Mouse (Mus musculus): Measurements from ENCODE around the gene Prdm10. TPM values are rescaled to one million over a fixed set of nuclear protein-coding genes. Genes with fewer than 3 reads are reported as not detected.

The Prdm10 gene
- polyA plus RNA-seq, 1 experiment from 2014 or later: 4.7 TPM

DNA sequence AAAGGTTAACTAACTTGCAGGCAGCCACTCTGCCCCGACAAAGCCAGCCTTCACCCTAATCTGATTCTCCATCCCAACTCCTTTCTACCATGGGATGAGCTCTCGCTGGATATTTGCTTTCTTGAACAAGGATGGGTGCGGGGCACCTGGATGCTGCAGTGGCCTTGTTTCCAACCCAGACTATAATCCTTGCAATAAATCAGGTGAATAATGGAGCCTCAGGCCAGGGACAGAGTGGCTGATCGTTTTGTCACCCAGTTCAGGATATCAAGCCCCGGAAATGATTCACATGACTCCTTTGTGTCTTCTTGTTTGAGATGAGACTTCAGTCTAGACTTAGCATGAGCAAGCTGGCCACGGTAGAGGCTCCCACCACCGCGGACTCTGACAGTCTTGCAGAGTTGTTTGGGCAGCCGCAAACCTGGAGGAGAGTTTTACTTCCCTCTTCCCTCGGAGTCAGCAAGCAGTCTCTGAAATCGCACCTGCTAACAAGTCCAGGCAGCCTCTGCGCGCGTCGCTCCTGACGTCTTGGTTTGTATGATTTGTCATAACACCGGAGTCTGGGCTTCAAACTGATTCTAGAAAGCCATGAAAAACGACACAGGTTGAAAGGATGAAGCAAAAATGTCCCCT lies 36.9 kb upstream of the Prdm10 start:
- H3K36me3 ChIP-seq (ENCODE audit: control insufficient read depth, insufficient read depth, low read length): no peaks in the 10 kb centered on the region

DNA sequence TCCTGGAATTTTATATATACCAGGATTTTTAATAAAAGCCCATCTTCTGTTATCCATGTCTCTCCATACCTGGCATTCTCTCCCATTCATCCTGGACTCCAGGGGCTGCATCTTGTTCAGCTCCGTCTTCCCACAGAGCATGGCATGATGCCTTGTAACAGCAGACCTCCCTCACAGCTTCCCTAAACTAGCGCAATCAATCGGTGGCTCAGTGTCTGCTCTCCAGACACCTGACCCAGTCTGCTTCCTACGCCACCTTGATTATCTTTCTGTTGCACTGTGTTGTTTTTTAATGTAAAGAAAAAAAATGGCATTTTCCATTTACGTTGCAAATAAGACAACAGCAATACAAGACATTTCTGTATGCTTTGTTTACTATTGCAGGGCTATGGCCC lies 36.4 kb upstream of the Prdm10 start:
- H3K27ac ChIP-seq (ENCODE audit: low read depth, low read length): no peak overlapping the region
- peaks cover 10% of the 10 kb centered on the region; the same call in 1 of the 2 replicates for H3K4me1 ChIP-seq (ENCODE audit: control insufficient read depth, insufficient read depth, low read length)
- H3K9me3 ChIP-seq (replicated peaks; ENCODE audit: control insufficient read depth, low read length): no peaks in the 10 kb centered on the region
- no peaks in the 10 kb centered on the region for H3K36me3 ChIP-seq (ENCODE audit: control insufficient read depth, insufficient read depth, low read length)
- no peaks in the 10 kb centered on the region for H3K27me3 ChIP-seq (ENCODE audit: control insufficient read depth, insufficient read depth, low read length)
- no peak overlapping the region for H3K9ac ChIP-seq (ENCODE audit: low read depth, low read length)
- 81% methylated on average over 5 of the region's 5 CpGs for WGBS (ENCODE audit: insufficient replicate concordance)
- H3K4me2 ChIP-seq: no peak overlapping the region
- no peak overlapping the region for H3K4me3 ChIP-seq (ENCODE audit: low read depth, low read length)
- ATAC-seq (replicated peaks; ENCODE audit: insufficient number of reproducible peaks, low FRiP score, low TSS enrichment): no peak

More for the DNA sequence above, 36.9 kb upstream of the Prdm10 start:
- Histone ChIP-seq H3K27ac (ENCODE audit: low read depth, low read length) (no peak overlapping the region), H3K4me3 (ENCODE audit: low read depth, low read length) (no peak overlapping the region), H3K4me2 (no peak overlapping the region), H3K9ac (ENCODE audit: low read depth, low read length) (no peak overlapping the region), H3K4me1 (ENCODE audit: control insufficient read depth, insufficient read depth, low read length) (peaks cover 10% of the 10 kb centered on the region; the same call in 1 of the 2 replicates), H3K27me3 (ENCODE audit: control insufficient read depth, insufficient read depth, low read length) (no peaks in the 10 kb centered on the region), H3K9me3 (replicated peaks; ENCODE audit: control insufficient read depth, low read length) (no peaks in the 10 kb centered on the region)
- ATAC-seq (replicated peaks; ENCODE audit: insufficient number of reproducible peaks, low FRiP score, low TSS enrichment): no peak
- 69% methylated on average over 18 of the region's 18 CpGs for WGBS (ENCODE audit: insufficient replicate concordance)

DNA sequence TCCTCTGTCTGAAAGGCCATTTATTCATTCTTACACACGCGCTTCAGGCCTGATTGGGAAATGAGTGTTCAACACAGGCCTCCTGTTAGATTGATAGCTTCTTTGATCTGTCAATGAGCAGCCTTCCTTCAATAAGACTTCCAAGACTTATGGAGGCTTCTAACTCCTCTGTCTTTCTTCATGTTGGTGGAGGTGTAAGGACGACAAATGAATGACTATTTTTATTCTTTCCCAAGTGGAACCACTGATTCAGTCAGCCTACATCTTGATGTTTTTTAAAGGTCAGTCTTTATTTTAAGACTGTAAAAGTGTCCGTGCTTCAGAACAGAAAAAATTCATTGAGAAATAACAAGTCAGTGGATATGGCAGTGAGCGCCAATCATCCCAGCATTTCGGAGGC lies 35.3 kb upstream of the Prdm10 start:
- no peak overlapping the region for H3K4me2 ChIP-seq
- no peaks in the 10 kb centered on the region for H3K36me3 ChIP-seq (ENCODE audit: control insufficient read depth, insufficient read depth, low read length)
- H3K4me3 ChIP-seq (ENCODE audit: low read depth, low read length): no peak overlapping the region
- peaks cover 10% of the 10 kb centered on the region; the same call in 1 of the 2 replicates for H3K4me1 ChIP-seq (ENCODE audit: control insufficient read depth, insufficient read depth, low read length)
- no peaks in the 10 kb centered on the region for H3K9me3 ChIP-seq (replicated peaks; ENCODE audit: control insufficient read depth, low read length)
- ATAC-seq (replicated peaks; ENCODE audit: insufficient number of reproducible peaks, low FRiP score, low TSS enrichment): no peak
- no peak overlapping the region for H3K9ac ChIP-seq (ENCODE audit: low read depth, low read length)
- H3K27ac ChIP-seq (ENCODE audit: low read depth, low read length): no peak overlapping the region
- 86% methylated on average over 6 of the region's 6 CpGs for WGBS (ENCODE audit: insufficient replicate concordance)
- H3K27me3 ChIP-seq (ENCODE audit: control insufficient read depth, insufficient read depth, low read length): no peaks in the 10 kb centered on the region

DNA sequence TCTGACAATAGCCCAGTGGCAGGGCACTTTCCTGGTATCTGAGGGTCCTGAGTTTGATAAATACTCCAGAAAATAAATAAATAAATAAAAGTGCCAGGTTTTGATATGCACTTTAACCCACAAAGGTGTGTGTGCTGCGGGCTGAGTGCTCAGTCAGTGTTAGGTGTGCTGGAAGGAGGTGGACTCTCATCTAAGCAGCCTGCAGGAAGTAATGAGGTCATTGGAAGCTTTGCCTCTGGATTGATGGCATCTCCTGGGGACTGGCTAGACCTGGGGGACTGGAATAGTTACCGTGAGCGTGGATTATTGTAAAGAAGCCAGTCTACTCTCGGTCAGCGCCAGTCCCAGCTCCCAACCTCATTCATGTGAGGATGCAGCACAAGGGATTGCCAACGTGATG lies 33.9 kb upstream of the Prdm10 start:
- Histone ChIP-seq H3K9ac (ENCODE audit: low read depth, low read length) (no peak overlapping the region), H3K9me3 (replicated peaks; ENCODE audit: control insufficient read depth, low read length) (no peaks in the 10 kb centered on the region), H3K27ac (ENCODE audit: low read depth, low read length) (no peak overlapping the region), H3K4me1 (ENCODE audit: control insufficient read depth, insufficient read depth, low read length) (peaks cover 3% of the 10 kb centered on the region; the same call in 1 of the 2 replicates), H3K27me3 (ENCODE audit: control insufficient read depth, insufficient read depth, low read length) (no peaks in the 10 kb centered on the region), H3K4me3 (ENCODE audit: low read depth, low read length) (no peak overlapping the region), H3K4me2 (no peak overlapping the region), H3K36me3 (ENCODE audit: control insufficient read depth, insufficient read depth, low read length) (no peaks in the 10 kb centered on the region)
- no peak for ATAC-seq (replicated peaks; ENCODE audit: insufficient number of reproducible peaks, low FRiP score, low TSS enrichment)
- WGBS (ENCODE audit: insufficient replicate concordance): 55% methylated on average over 6 of the region's 6 CpGs

DNA sequence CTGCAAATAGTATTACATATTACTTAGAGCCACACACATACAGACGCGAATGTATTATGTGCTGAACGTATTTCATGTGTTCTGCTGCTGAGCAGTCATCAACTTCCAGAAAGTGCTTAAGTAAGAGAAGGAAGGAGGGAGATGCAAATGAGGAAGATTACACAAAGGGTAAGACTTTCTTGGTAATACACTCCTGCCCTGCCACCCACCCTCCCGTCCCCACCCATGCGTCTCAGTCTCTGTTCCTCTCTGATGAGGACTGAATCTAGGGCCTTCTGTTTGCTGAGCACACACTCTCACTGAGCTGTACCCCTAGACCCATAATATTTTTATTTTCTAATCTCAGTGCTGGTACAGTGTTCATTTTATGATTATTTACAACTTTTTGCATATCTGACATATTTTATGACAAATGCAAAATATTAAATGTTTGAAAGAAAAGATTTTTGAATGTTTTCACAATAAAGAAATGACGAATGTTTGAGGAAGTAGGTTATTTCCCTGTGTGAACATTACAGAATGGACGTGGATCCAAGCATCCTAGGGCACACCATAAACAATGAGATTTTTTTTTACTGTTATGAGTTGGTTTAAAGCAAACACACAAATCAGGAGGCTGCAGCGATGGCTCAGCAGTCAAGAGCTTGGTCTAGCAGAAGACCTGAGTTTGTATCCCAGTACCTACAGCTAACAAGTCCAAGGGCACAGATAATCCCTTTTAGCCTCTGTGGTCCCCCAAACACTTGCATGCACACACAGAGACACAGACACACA lies 32.7 kb upstream of the Prdm10 start:
- Histone ChIP-seq H3K9ac (ENCODE audit: low read depth, low read length) (no peak overlapping the region), H3K4me2 (no peak overlapping the region), H3K9me3 (replicated peaks; ENCODE audit: control insufficient read depth, low read length) (no peaks in the 10 kb centered on the region), H3K27ac (ENCODE audit: low read depth, low read length) (no peak overlapping the region), H3K4me3 (ENCODE audit: low read depth, low read length) (no peak overlapping the region), H3K27me3 (ENCODE audit: control insufficient read depth, insufficient read depth, low read length) (no peaks in the 10 kb centered on the region), H3K36me3 (ENCODE audit: control insufficient read depth, insufficient read depth, low read length) (no peaks in the 10 kb centered on the region), H3K4me1 (ENCODE audit: control insufficient read depth, insufficient read depth, low read length) (peaks cover 3% of the 10 kb centered on the region; the same call in 1 of the 2 replicates)
- 76% methylated on average over 8 of the region's 8 CpGs for WGBS (ENCODE audit: insufficient replicate concordance)
- no peak for ATAC-seq (replicated peaks; ENCODE audit: insufficient number of reproducible peaks, low FRiP score, low TSS enrichment)

DNA sequence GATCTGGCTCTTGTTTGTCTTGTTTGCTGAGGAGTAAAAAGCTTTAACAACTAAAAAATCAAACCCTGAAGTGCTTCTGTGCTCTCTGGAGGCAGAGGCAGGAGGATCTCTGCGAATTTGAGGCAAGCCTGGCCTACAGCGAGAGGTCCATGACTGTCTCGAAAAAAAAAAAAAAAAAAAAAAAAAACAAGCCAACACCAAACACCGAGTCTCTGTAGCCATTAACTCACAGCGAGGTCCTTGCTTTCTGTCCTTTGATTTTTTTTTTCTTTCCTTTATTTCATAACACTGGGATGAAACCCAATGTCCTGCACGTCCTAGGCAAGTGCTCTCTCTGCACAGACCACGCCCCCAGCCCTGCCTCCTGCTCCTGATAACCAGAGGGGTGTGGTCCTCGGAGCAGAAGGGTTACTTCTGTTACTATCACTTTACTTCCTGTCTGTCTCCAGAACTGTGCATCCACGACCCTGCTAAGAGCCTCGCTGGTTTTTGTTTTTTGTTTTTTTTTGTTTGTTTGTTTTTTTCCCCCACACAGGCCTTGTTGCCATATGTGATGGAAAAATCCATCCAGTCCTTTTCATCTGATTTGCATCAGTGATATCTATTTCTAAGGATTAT lies 28.0 kb upstream of the Prdm10 start:
- H3K36me3 ChIP-seq (ENCODE audit: control insufficient read depth, insufficient read depth, low read length): no peaks in the 10 kb centered on the region
- no peak overlapping the region for H3K4me2 ChIP-seq
- H3K9ac ChIP-seq (ENCODE audit: low read depth, low read length): no peak overlapping the region
- H3K27ac ChIP-seq (ENCODE audit: low read depth, low read length): peak overlapping the region; percentile 85; the same call in 1 of the 2 replicates
- no peak overlapping the region for H3K4me3 ChIP-seq (ENCODE audit: low read depth, low read length)
- H3K9me3 ChIP-seq (replicated peaks; ENCODE audit: control insufficient read depth, low read length): no peaks in the 10 kb centered on the region
- peaks cover 5% of the 10 kb centered on the region; the same call in 1 of the 2 replicates for H3K4me1 ChIP-seq (ENCODE audit: control insufficient read depth, insufficient read depth, low read length)
- no peaks in the 10 kb centered on the region for H3K27me3 ChIP-seq (ENCODE audit: control insufficient read depth, insufficient read depth, low read length)
- ATAC-seq (replicated peaks; ENCODE audit: insufficient number of reproducible peaks, low FRiP score, low TSS enrichment): 0 out of 2 replicates have a peak, but pooled peaks have one; percentile 60
- 57% methylated on average over 10 of the region's 10 CpGs for WGBS (ENCODE audit: insufficient replicate concordance)

DNA sequence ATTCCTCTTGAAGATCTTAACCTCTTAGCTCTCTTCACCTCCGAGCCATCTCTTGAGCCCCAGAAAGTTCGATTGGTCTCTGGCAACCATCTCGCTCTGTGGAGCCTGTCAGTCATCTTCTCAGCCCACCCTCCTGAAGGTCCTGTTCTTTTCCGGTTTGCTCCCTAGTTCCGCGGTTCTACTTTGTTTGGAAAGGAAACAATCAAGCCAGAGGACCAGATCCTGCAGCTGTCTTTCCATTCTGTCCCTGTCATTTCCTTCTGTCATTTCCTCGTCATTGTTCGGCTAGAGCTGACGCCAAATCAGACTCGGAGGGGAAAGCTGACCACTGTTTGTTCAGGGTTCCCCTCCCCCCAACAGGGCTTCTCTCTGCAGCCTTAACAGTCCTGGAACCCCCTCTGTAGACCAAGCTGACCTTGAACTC lies 27.0 kb upstream of the Prdm10 start:
- Histone ChIP-seq H3K4me2 (peak overlapping the region; percentile 56), H3K27ac (ENCODE audit: low read depth, low read length) (peak overlapping the region; percentile 85), H3K9me3 (replicated peaks; ENCODE audit: control insufficient read depth, low read length) (no peaks in the 10 kb centered on the region), H3K9ac (ENCODE audit: low read depth, low read length) (peak overlapping the region; percentile 56), H3K4me1 (ENCODE audit: control insufficient read depth, insufficient read depth, low read length) (peaks cover 5% of the 10 kb centered on the region; the same call in 1 of the 2 replicates), H3K36me3 (ENCODE audit: control insufficient read depth, insufficient read depth, low read length) (no peaks in the 10 kb centered on the region), H3K27me3 (ENCODE audit: control insufficient read depth, insufficient read depth, low read length) (no peaks in the 10 kb centered on the region), H3K4me3 (ENCODE audit: low read depth, low read length) (peak overlapping the region; percentile 23; the same call in 1 of the 2 replicates)
- WGBS (ENCODE audit: insufficient replicate concordance): 26% methylated on average over 10 of the region's 10 CpGs
- ATAC-seq (replicated peaks; ENCODE audit: insufficient number of reproducible peaks, low FRiP score, low TSS enrichment): peak; percentile 66

DNA sequence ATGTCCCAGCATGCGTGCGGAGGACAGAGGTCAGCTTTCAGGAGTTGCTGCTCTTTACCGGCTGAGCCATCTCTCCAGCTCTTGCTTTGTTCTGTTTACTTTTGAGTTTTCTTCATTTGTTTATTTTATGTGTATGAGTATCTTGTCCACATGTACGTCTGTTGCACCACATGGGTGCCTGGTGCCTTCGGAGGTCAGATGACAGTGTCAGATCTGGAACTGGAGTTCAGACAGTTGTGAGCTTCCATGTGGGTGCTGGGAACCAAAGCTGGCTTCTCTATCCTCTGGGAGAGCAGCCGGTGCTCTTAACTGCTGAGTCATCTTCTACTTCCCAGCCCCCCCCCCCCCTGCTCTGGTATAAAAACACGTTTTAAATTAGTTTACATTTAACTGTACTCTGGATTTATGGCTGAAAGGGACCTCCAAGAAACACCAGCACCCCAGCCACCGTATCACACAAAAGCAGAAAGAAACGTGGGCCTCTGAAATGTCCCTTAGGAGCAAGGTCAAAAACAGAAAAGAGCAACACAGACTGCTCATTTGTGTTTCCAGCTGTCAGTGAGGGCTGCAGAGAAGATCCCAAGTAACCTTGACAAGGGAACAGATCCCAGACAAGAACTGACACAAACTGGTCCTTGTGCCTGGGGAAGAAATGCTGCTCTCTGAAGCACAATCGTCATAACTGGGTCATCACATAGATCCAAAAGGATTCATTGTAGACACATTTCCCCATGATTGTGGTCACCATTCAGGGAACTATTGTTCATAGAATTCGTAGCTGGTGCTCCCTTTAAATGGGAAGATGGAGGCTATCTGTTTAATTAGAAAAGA lies 26.3 kb upstream of the Prdm10 start:
- peaks cover 5% of the 10 kb centered on the region; the same call in 1 of the 2 replicates for H3K4me1 ChIP-seq (ENCODE audit: control insufficient read depth, insufficient read depth, low read length)
- H3K36me3 ChIP-seq (ENCODE audit: control insufficient read depth, insufficient read depth, low read length): no peaks in the 10 kb centered on the region
- H3K9ac ChIP-seq (ENCODE audit: low read depth, low read length): 0 out of 2 replicates have a peak overlapping the region, but pooled peaks have one; percentile 34
- H3K4me2 ChIP-seq: peak overlapping the region; percentile 56
- no peaks in the 10 kb centered on the region for H3K27me3 ChIP-seq (ENCODE audit: control insufficient read depth, insufficient read depth, low read length)
- 64% methylated on average over 11 of the region's 11 CpGs for WGBS (ENCODE audit: insufficient replicate concordance)
- H3K9me3 ChIP-seq (replicated peaks; ENCODE audit: control insufficient read depth, low read length): no peaks in the 10 kb centered on the region
- ATAC-seq (replicated peaks; ENCODE audit: insufficient number of reproducible peaks, low FRiP score, low TSS enrichment): peak; percentile 50; the same call in 1 of the 2 replicates
- H3K27ac ChIP-seq (ENCODE audit: low read depth, low read length): peak overlapping the region; percentile 85
- peak overlapping the region; percentile 23; the same call in 1 of the 2 replicates for H3K4me3 ChIP-seq (ENCODE audit: low read depth, low read length)
